Mouse (Mus musculus): ENCODE data around the gene Tfap2c.

DNA sequence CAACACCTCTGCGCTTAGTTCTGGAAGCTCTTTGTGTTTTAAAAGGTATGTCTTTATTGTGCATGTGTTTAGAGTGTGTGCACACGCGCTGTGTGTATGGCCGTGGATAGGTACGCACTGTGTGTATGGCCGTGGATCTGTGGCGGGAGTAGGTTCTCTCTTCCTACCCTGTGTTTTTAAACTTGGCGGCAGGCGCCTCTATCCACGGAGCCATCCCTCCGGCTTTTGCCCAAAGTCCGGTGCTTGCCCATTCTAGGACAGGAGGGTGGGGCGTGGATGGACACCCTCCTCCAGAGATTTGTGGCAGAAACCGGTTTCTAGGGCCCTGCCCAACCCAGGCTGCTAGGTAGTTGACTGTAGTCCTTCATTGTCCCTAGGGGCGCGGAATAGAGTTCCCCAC, 2.8 kb upstream of the Tfap2c start:
- TF ChIP-seq POLR2A (IDR thresholded peaks at IDR 0.05; ENCODE audit: extremely low read depth, insufficient read depth, low read length) (no peak), CTCF (IDR thresholded peaks at IDR 0.05; ENCODE audit: low read depth, low read length) (no peak)

Data from liver, adult 2 months (tissue).